Mouse (Mus musculus) kidney, adult 2 months (tissue): ENCODE results near the gene Olfr138. TPM values are rescaled to one million over a fixed set of nuclear protein-coding genes. Genes with fewer than 3 reads are reported as not detected.

Source experiments
- DNase-seq: peaks from one replicate; pipeline ENCODE4 v3.0.0; 2021
- H3K27ac ChIP-seq: fragments of 200-500 bp; 2 replicates; pipeline ENCODE4 v1.5.1; 2012; ENCODE audit warnings: low read depth, low read length, control low read depth, inconsistent platforms; ENCODE audit not compliant: insufficient read depth
- H3K27me3 ChIP-seq: fragments of 200-500 bp; replicated peaks from 2 replicates; pipeline ENCODE4 v1.6.1; 2012; ENCODE audit warnings: mild to moderate bottlenecking, moderate library complexity, low read length, inconsistent platforms; ENCODE audit not compliant: control insufficient read depth, insufficient read depth
- H3K36me3 ChIP-seq: fragments of 200-500 bp; 2 replicates; pipeline ENCODE4 v1.6.1; 2012; ENCODE audit warnings: mild to moderate bottlenecking, moderate library complexity, low read length, inconsistent platforms; ENCODE audit not compliant: control insufficient read depth, insufficient read depth
- H3K4me1 ChIP-seq: fragments of 200-500 bp; 2 replicates; pipeline ENCODE4 v1.6.1; 2011; ENCODE audit warnings: low read length; ENCODE audit not compliant: control insufficient read depth, insufficient read depth
- H3K4me3 ChIP-seq: fragments of 200-500 bp; 2 replicates; pipeline ENCODE4 v1.5.1; 2011; ENCODE audit warnings: mild to moderate bottlenecking, low read depth, low read length, control low read depth; ENCODE audit not compliant: insufficient read depth
- CTCF ChIP-seq: fragments of 200-500 bp; conservative IDR thresholded peaks from 2 replicates; pipeline ENCODE4 v1.5.1; 2011; ENCODE audit warnings: low read depth, mild to moderate bottlenecking, control low read depth, low read length, moderate library complexity, mixed read lengths; ENCODE audit not compliant: insufficient read depth, insufficient read length
- POLR2A ChIP-seq: fragments of 200-500 bp; IDR thresholded peaks from one replicate; pipeline ENCODE4 v1.6.1; 2011; ENCODE audit warnings: low read depth, low read length, control low read depth
- WGBS: fragments of 180-500 bp; shearing (Covaris S2); methylation state at CpG from one replicate; pipeline ENCODE4 v1.1.7; 2018; 5-methylcytosine and 5-hydroxymethylcytosine counted together
- polyA plus RNA-seq: library from polyadenylated mRNA; depleted of rRNA; stranded (reverse); fragments of >200 nt; gene quantifications from 2 replicates; pipeline ENCODE4 v1.2.3, GENCODE M21; 2012; rRNA removed

The Olfr138 gene
- polyA plus RNA-seq = not detected in 2 replicates

DNA sequence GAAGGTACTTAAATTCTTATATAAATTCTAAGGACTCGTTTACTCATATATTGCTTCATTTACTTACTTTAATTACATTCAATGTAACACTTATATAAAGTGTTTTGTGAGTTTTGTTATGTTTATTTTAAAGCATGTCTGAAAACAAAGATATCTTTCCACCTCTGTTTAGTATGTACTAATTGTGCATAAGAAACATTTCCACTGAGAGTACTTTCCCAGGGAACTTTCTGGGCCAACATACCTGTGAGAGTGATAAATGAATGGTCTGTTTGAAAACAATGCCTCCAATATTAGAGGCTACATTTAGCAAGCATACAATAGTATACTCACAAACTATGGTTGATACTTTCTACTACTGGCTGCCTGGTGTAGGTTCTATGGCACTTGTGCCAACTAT is at the start of gene Olfr138:
TSS of gene Olfr138 (plus strand) at position 301 of the 400 bp plus-strand sequence.
- H3K27ac ChIP-seq = no peak within 1 kb of the TSS
- no peaks in the 10 kb centered on the region for H3K27me3 ChIP-seq
- H3K36me3 ChIP-seq = no peaks in the 10 kb centered on the region
- no peak for DNase-seq
- TF ChIP-seq CTCF (no peak), POLR2A (no peak)
- H3K4me3 ChIP-seq = no peak within 1 kb of the TSS
- 58% methylated on average over 1 of the region's 1 CpGs for WGBS
- no peaks in the 10 kb centered on the region for H3K4me1 ChIP-seq

DNA sequence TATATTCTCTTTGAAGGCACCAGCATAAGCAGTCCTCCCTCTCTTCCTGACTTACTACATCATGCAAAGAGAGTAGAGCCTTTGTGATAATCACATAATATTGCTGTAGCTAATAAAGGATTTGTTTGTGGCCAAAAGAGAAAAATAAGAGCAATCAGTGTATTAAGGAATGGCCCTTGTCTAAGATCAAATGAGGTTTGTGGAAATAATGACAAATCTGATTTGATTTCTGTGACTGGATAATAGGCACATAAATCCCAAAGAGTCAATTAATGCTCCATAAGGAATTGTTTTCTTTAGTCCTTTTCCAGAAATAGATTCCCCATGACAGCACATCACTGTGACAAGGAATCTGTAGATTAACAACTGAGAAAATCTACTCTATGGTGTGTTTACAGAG is 46.6 kb downstream of the Olfr138 start, which contains the start of gene Olfr137:
TSS of gene Olfr137 (minus strand) at position 101 of the 400 bp plus-strand sequence.
- DNase-seq = no peak
- TF ChIP-seq POLR2A (no peak), CTCF (no peak)
- no peak within 1 kb of the TSS for H3K27ac ChIP-seq

More for the DNA sequence above, 46.6 kb downstream of the Olfr138 start, which contains the start of gene Olfr137:
- Histone ChIP-seq H3K27me3 (no peaks in the 10 kb centered on the region), H3K36me3 (no peaks in the 10 kb centered on the region), H3K4me3 (no peak within 1 kb of the TSS), H3K4me1 (no peaks in the 10 kb centered on the region)

Other genes starting within 250 kb of the Olfr138 start
- not detected in 2 replicates for gene Olfr129, start 201.0 kb upstream of the Olfr138 start, polyA plus RNA-seq
- gene Olfr130, start 197.1 kb upstream of the Olfr138 start, polyA plus RNA-seq = not detected in 2 replicates
- gene Olfr131, start 172.3 kb upstream of the Olfr138 start, polyA plus RNA-seq = not detected in 2 replicates
- not detected in 2 replicates for gene Olfr132, start 126.5 kb upstream of the Olfr138 start, polyA plus RNA-seq
- gene Olfr133, start 115.8 kb upstream of the Olfr138 start, polyA plus RNA-seq = not detected in 2 replicates
- gene Olfr134, start 89.6 kb upstream of the Olfr138 start, polyA plus RNA-seq = not detected in 2 replicates
- not detected in 2 replicates for gene Olfr135, start 56.7 kb upstream of the Olfr138 start, polyA plus RNA-seq
- gene Olfr137, start 46.5 kb downstream of the Olfr138 start, polyA plus RNA-seq = not detected in 2 replicates
- not detected in 2 replicates for gene Olfr136, start 68.8 kb downstream of the Olfr138 start, polyA plus RNA-seq
- gene Esp36, start 159.2 kb downstream of the Olfr138 start, polyA plus RNA-seq = not detected in 2 replicates